In the genomic region with DNA sequence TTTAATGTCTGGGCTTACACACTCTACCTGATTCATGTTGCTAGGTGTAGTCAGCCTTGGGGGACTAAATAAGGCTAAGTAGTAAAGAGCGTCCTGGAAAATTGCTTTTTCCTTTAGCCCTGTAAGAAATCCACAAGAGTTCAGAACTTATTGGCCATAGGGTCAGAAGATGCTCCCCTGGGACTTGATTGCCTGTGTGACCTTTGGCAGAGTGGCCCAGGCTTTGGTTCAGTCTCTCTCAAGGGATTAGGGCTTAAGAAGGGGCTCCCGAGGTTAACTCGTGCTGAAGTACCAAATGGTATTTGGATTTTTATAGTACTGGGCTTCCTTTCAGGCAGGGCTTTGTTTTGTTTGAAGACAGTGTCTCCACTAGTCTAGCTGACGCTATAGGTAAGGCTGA, we compare ENCODE assay signal across 1 mouse cellular context.
TF ChIP-seq lines count a peak whose summit lies in the region.

No protein-coding gene starts in this region.

TF ChIP-seq in MEL, 35 proteins besides CTCF, POLR2A, EP300 and RAD21 (continued from another document):
- TF ChIP-seq USF2 (IDR thresholded peaks at IDR 0.05; ENCODE audit: borderline replicate concordance in 1 of 2, insufficient read depth in 1 of 2, low read depth in 1 of 2, low read length in 2 of 2) (no peak), MXI1 (IDR thresholded peaks at IDR 0.05; ENCODE audit: low read depth, low read length) (no peak), MAFK (IDR thresholded peaks at IDR 0.05; ENCODE audit: borderline replicate concordance, low read depth, low read length) (no peak), TAL1 (IDR thresholded peaks at IDR 0.05; ENCODE audit: low read length) (no peak), ETS1 (IDR thresholded peaks at IDR 0.05; ENCODE audit: low read depth, low read length) (no peak)
TF ChIP-seq in MEL: peak in this region for 0.
